Mouse (Mus musculus): ENCODE results near the gene S1pr4.

GRCm38 (mm10) chr10:81469253-81469652 lies 30.7 kb downstream of the S1pr4 start:
- no peak for TF ChIP-seq CTCF (IDR thresholded peaks at IDR 0.05; ENCODE audit: low read depth)
- no peak for TF ChIP-seq EP300 (IDR thresholded peaks at IDR 0.05; ENCODE audit: low read depth)

Data from liver, postnatal 0 days (tissue).